30 mouse cellular contexts compared by ENCODE assay signal in genomic region chr1:178644954-178645353, GRCm38 (mm10).
A peak's percentile ranks its signal among the peaks of the same experiment; 100 is the strongest.
DNase-seq lines count a peak whose midpoint lies in the region; ATAC-seq and TF ChIP-seq lines count a peak whose summit lies in the region.
"Had no signal": no experiment of that assay in that cellular context is flagged by ENCODE, and none has a peak within 500 bp of the region (broad histone marks: within the 10 kb centered on the region; RNA-seq: fewer than 3 reads in every experiment).

No protein-coding gene starts in this region.

- H3K9me3 ChIP-seq in heart, embryonic 13.5 days, result no peaks in the 10 kb centered on the region
- no peaks in the 10 kb centered on the region for H3K9me3 ChIP-seq in liver, postnatal 0 days (ENCODE audit: low read length)
- H3K9me3 ChIP-seq in liver, embryonic 15.5 days (replicated peaks), result no peaks in the 10 kb centered on the region
- H3K9me3 ChIP-seq: embryonic facial prominence, embryonic 13.5 days; forebrain, embryonic 10.5 days; forebrain, embryonic 15.5 days; hindbrain, embryonic 12.5 days; intestine, embryonic 15.5 days; limb, embryonic 10.5 days; limb, embryonic 15.5 days; lung, embryonic 15.5 days; megakaryocyte, embryonic 14.5 days; midbrain, embryonic 13.5 days; neural tube, embryonic 13.5 days had no signal

- no peaks in the 10 kb centered on the region for H3K36me3 ChIP-seq in heart, embryonic 13.5 days
- H3K36me3 ChIP-seq in liver, postnatal 0 days (replicated peaks; ENCODE audit: insufficient read depth, low read length), result no peaks in the 10 kb centered on the region
- no peaks in the 10 kb centered on the region for H3K36me3 ChIP-seq in liver, embryonic 15.5 days (replicated peaks)
- H3K36me3 ChIP-seq: forebrain, embryonic 10.5 days; forebrain, embryonic 15.5 days; hindbrain, embryonic 12.5 days; intestine, embryonic 15.5 days; limb, embryonic 15.5 days; lung, embryonic 15.5 days; midbrain, embryonic 13.5 days; neural tube, embryonic 13.5 days had no signal

- DNase-seq in heart, postnatal 4 days, result no peak
- peak; percentile 18 for DNase-seq in liver
- DNase-seq in liver, postnatal 0 days, result no peak
- DNase-seq in layer of hippocampus, adult 8-10 months (ENCODE audit: low spot score in 2 of 2), result no peak
- no peak for DNase-seq in kidney, postnatal 10 days
- DNase-seq: adrenal gland, postnatal 36 days; cerebellum, adult 18-20 months; gastrocnemius, postnatal 25 days; heart, adult 18-20 months; kidney, adult 8-10 months; layer of hippocampus, adult 9-11 months; lung, postnatal 36 days; right cerebral cortex, postnatal 25 days; thymus, postnatal 14 days had no signal

- peak overlapping the region; percentile 93 for H3K27ac ChIP-seq in heart, embryonic 13.5 days (replicated peaks)
- no peak overlapping the region for H3K27ac ChIP-seq in liver, postnatal 0 days (ENCODE audit: low read depth)
- no peak overlapping the region for H3K27ac ChIP-seq in liver, embryonic 15.5 days (replicated peaks)
- H3K27ac ChIP-seq: embryonic facial prominence, embryonic 13.5 days; forebrain, embryonic 10.5 days; forebrain, embryonic 15.5 days; hindbrain, embryonic 12.5 days; hindbrain, postnatal 0 days; intestine, embryonic 15.5 days; kidney, postnatal 0 days; lung, embryonic 15.5 days; midbrain, embryonic 13.5 days; neural tube, embryonic 13.5 days had no signal

- H3K4me1 ChIP-seq in heart, embryonic 13.5 days, result peaks cover 88% of the 10 kb centered on the region
- H3K4me1 ChIP-seq in liver, postnatal 0 days (ENCODE audit: insufficient read depth), result peaks cover 4% of the 10 kb centered on the region
- peaks cover 20% of the 10 kb centered on the region for H3K4me1 ChIP-seq in liver, embryonic 15.5 days (replicated peaks)
- H3K4me1 ChIP-seq: forebrain, embryonic 15.5 days; hindbrain, embryonic 12.5 days; intestine, embryonic 15.5 days; limb, embryonic 15.5 days; megakaryocyte, embryonic 14.5 days; midbrain, embryonic 13.5 days had no signal

- 15% methylated on average over 4 of the region's 4 CpGs for WGBS in heart, embryonic 13.5 days
- 41% methylated on average over 4 of the region's 4 CpGs for WGBS in liver, postnatal 0 days (ENCODE audit: insufficient replicate concordance)
- 11% methylated on average over 4 of the region's 4 CpGs for WGBS in liver, embryonic 15.5 days (ENCODE audit: insufficient replicate concordance)

- ATAC-seq in heart, embryonic 13.5 days (ENCODE audit: extremely low read depth, insufficient number of reproducible peaks, low FRiP score, low TSS enrichment), result peak; percentile 69; the same call in 1 of the 2 replicates
- no peak for ATAC-seq in liver, postnatal 0 days
- ATAC-seq in liver, embryonic 15.5 days (ENCODE audit: insufficient read depth), result peak; percentile 73
- ATAC-seq: CD4-positive, CD25-positive, alpha-beta regulatory T cell, adult 4 months; forebrain, embryonic 15.5 days; hindbrain, postnatal 0 days; intestine, embryonic 15.5 days; midbrain, embryonic 13.5 days had no signal

- no peak overlapping the region for H3K4me2 ChIP-seq in heart, embryonic 13.5 days
- no peak overlapping the region for H3K4me2 ChIP-seq in liver, postnatal 0 days (ENCODE audit: low read depth, low read length)
- H3K4me2 ChIP-seq in liver, embryonic 15.5 days, result no peak overlapping the region
- H3K4me2 ChIP-seq: embryonic facial prominence, embryonic 13.5 days; forebrain, embryonic 15.5 days; hindbrain, embryonic 12.5 days; intestine, embryonic 15.5 days; limb, embryonic 15.5 days; lung, embryonic 15.5 days; midbrain, embryonic 13.5 days; neural tube, embryonic 13.5 days had no signal

- no peak overlapping the region for H3K4me3 ChIP-seq in heart, embryonic 13.5 days
- no peak overlapping the region for H3K4me3 ChIP-seq in liver, postnatal 0 days (ENCODE audit: low read depth, low read length)
- H3K4me3 ChIP-seq in liver, embryonic 15.5 days (replicated peaks), result no peak overlapping the region
- H3K4me3 ChIP-seq: embryonic facial prominence, embryonic 13.5 days; forebrain, embryonic 10.5 days; forebrain, embryonic 15.5 days; hindbrain, embryonic 12.5 days; intestine, embryonic 15.5 days; limb, embryonic 10.5 days; limb, embryonic 15.5 days; lung, embryonic 15.5 days; megakaryocyte, embryonic 14.5 days; midbrain, embryonic 13.5 days; neural tube, embryonic 13.5 days had no signal

- TF ChIP-seq CTCF in liver, postnatal 0 days (IDR thresholded peaks at IDR 0.05; ENCODE audit: low read depth), result no peak

- no peak for TF ChIP-seq EP300 in liver, postnatal 0 days (IDR thresholded peaks at IDR 0.05; ENCODE audit: low read depth)

- no peaks in the 10 kb centered on the region for H3K27me3 ChIP-seq in heart, embryonic 13.5 days (replicated peaks)
- H3K27me3 ChIP-seq in liver, postnatal 0 days (ENCODE audit: insufficient read depth, low read length), result no peaks in the 10 kb centered on the region
- H3K27me3 ChIP-seq in liver, embryonic 15.5 days, result no peaks in the 10 kb centered on the region
- H3K27me3 ChIP-seq: embryonic facial prominence, embryonic 13.5 days; forebrain, embryonic 15.5 days; hindbrain, embryonic 12.5 days; intestine, embryonic 15.5 days; limb, embryonic 15.5 days; lung, embryonic 15.5 days; megakaryocyte, embryonic 14.5 days; midbrain, embryonic 13.5 days; neural tube, embryonic 13.5 days had no signal

- H3K9ac ChIP-seq in heart, embryonic 13.5 days, result 0 out of 2 replicates have a peak overlapping the region, but pooled peaks have one; percentile 19
- no peak overlapping the region for H3K9ac ChIP-seq in liver, postnatal 0 days (replicated peaks)
- no peak overlapping the region for H3K9ac ChIP-seq in liver, embryonic 15.5 days
- H3K9ac ChIP-seq: embryonic facial prominence, embryonic 13.5 days; forebrain, embryonic 15.5 days; hindbrain, embryonic 12.5 days; intestine, embryonic 15.5 days; limb, embryonic 15.5 days; lung, embryonic 15.5 days; midbrain, embryonic 13.5 days; neural tube, embryonic 13.5 days had no signal
